Mouse (Mus musculus): ENCODE measurements at regions not wholly inside any gene's neighbourhood (a gene's known extent, or its start where the extent isn't known, plus 50 kb on each side); places are given as distances from the start of the nearest gene placed in this dataset.

DNA sequence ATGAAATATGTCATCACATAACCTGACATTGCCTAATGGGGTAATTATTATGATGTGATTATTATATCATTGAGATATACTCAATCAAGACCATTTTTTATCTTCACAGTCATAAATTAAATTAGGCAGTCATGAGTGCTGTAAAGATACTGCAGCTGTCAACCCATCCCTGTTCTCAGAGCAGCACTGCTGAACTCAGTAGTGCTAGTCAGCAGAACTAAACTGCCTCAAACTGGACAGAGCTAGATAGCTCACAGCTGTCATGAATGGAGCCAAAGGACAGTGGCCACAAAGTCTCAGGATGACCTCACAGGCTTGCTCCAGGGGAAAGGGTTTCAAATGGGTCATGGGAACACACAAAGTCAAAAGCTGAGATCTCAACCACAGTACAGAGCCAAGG, 71.3 kb downstream of the Gm6760 start:
- Histone ChIP-seq H3K27ac (no peak overlapping the region), H3K4me3 (no peak overlapping the region)
- no peak for DNase-seq (ENCODE audit: low spot score in 2 of 2)
- no peak for TF ChIP-seq CTCF (conservative IDR thresholded peaks at IDR 0.05)

DNA sequence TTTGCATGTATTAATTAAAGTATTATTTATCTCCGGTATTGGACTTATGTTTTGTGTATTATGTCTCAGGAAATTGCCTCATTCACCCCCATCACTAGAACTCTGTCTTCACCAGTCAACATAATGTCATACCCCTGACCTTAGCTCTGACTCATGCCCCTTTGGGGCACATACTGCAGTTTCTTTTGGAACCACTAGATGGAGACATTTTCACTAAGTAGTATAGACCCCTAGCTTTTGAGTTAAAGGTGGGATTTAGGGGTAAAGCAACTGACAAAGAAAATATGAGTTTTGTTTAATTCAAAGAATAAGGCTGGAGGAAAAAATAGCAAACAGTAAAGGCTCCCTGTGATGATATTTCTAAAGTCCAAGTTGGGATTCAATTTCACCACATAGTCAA, 93.6 kb downstream of the Gm6760 start:
- Histone ChIP-seq H3K4me3 (no peak overlapping the region), H3K27ac (no peak overlapping the region)
- DNase-seq (ENCODE audit: low spot score in 2 of 2): no peak
- TF ChIP-seq CTCF (conservative IDR thresholded peaks at IDR 0.05): peak; percentile 73

DNA sequence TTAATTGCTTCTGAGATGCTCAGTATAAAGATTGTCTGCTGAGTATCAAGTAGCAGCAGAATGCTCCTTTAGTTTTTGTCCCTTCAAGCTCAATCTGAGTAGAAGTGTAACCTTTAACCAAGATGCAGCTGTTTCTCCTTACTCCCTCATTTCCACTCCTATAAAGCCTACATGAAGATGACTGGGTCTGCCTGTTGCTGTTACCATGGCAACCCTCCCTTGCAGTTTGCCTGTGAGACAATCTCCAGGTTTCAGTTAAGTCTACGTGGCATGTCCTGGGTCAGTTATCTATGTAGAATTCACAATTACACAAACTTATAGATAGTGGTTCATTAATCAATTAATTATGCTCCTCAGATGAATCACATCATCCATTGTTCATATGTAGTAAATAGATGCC, 95.2 kb downstream of the Gm6760 start:
- TF ChIP-seq CTCF (conservative IDR thresholded peaks at IDR 0.05): no peak
- H3K4me3 ChIP-seq: no peak overlapping the region
- no peak for DNase-seq (ENCODE audit: low spot score in 2 of 2)
- no peak overlapping the region for H3K27ac ChIP-seq
